Mouse (Mus musculus): ENCODE data around the gene Aaas. TPM values are rescaled to one million over a fixed set of nuclear protein-coding genes. Genes with fewer than 3 reads are reported as not detected.

Aaas gene
- polyA plus RNA-seq (2011; ENCODE audit: insufficient read length, low read depth, missing spikeins) = 107 and 109 TPM in 2 replicates

GRCm38 (mm10) chr15:102350138-102350941, at the start of gene Aaas:
Gene Aaas (minus strand): TSS chr15:102350771.
- Histone ChIP-seq H3K4me1 (ENCODE audit: control insufficient read depth, insufficient read depth, low read length) (peaks cover 9% of the 10 kb centered on the region; the same call in 1 of the 2 replicates), H3K27ac (ENCODE audit: insufficient read depth, low read length) (peak within 1 kb of the TSS; percentile 71), H3K4me3 (ENCODE audit: insufficient read depth, low read length) (peak within 1 kb of the TSS; percentile 90)
- TF ChIP-seq POLR2A (IDR thresholded peaks at IDR 0.05; ENCODE audit: low read depth, low read length) (peak; percentile 69), CTCF (IDR thresholded peaks at IDR 0.05; ENCODE audit: borderline replicate concordance, insufficient read depth, low read length) (peak; percentile 88)

- Histone ChIP-seq H3K4me1 (ENCODE audit: control insufficient read depth, insufficient read depth, low read length) (peaks cover 11% of the 10 kb centered on the region; the same call in 1 of the 2 replicates), H3K4me3 (ENCODE audit: insufficient read depth, low read length) (peak overlapping the region; percentile 28), H3K27ac (ENCODE audit: insufficient read depth, low read length) (peak overlapping the region; percentile 42)
- TF ChIP-seq CTCF (IDR thresholded peaks at IDR 0.05; ENCODE audit: borderline replicate concordance, insufficient read depth, low read length) = no peak
- TF ChIP-seq POLR2A (IDR thresholded peaks at IDR 0.05; ENCODE audit: low read depth, low read length) = peak; percentile 70
These were observed 49.0 kb upstream of the Aaas start for GRCm38 (mm10) chr15:102399229-102400221.

GRCm38 (mm10) chr15:102398629-102399028, 48.1 kb upstream of the Aaas start:
- Histone ChIP-seq H3K4me3 (ENCODE audit: insufficient read depth, low read length) (no peak overlapping the region), H3K4me1 (ENCODE audit: control insufficient read depth, insufficient read depth, low read length) (peaks cover 11% of the 10 kb centered on the region; the same call in 1 of the 2 replicates), H3K27ac (ENCODE audit: insufficient read depth, low read length) (peak overlapping the region; percentile 2; the same call in 1 of the 2 replicates)
- TF ChIP-seq CTCF (IDR thresholded peaks at IDR 0.05; ENCODE audit: borderline replicate concordance, insufficient read depth, low read length) = no peak

- H3K4me1 ChIP-seq (ENCODE audit: control insufficient read depth, insufficient read depth, low read length) = peaks cover 7% of the 10 kb centered on the region
- no peak overlapping the region for H3K4me3 ChIP-seq (ENCODE audit: insufficient read depth, low read length)
- TF ChIP-seq POLR2A (IDR thresholded peaks at IDR 0.05; ENCODE audit: low read depth, low read length) = no peak
- TF ChIP-seq CTCF (IDR thresholded peaks at IDR 0.05; ENCODE audit: borderline replicate concordance, insufficient read depth, low read length) = no peak
- H3K27ac ChIP-seq (ENCODE audit: insufficient read depth, low read length) = no peak overlapping the region
These were observed 44.5 kb upstream of the Aaas start for GRCm38 (mm10) chr15:102395061-102395460.

- Histone ChIP-seq H3K4me1 (ENCODE audit: control insufficient read depth, insufficient read depth, low read length) (peaks cover 7% of the 10 kb centered on the region), H3K27ac (ENCODE audit: insufficient read depth, low read length) (no peak overlapping the region), H3K4me3 (ENCODE audit: insufficient read depth, low read length) (no peak overlapping the region)
- TF ChIP-seq CTCF (IDR thresholded peaks at IDR 0.05; ENCODE audit: borderline replicate concordance, insufficient read depth, low read length) (no peak), POLR2A (IDR thresholded peaks at IDR 0.05; ENCODE audit: low read depth, low read length) (no peak)
These were observed 43.0 kb upstream of the Aaas start for GRCm38 (mm10) chr15:102393584-102394014.

GRCm38 (mm10) chr15:102392520-102392919, 41.9 kb upstream of the Aaas start:
- Histone ChIP-seq H3K4me1 (ENCODE audit: control insufficient read depth, insufficient read depth, low read length) (peaks cover 7% of the 10 kb centered on the region), H3K4me3 (ENCODE audit: insufficient read depth, low read length) (no peak overlapping the region), H3K27ac (ENCODE audit: insufficient read depth, low read length) (no peak overlapping the region)
- TF ChIP-seq POLR2A (IDR thresholded peaks at IDR 0.05; ENCODE audit: low read depth, low read length) = no peak
- TF ChIP-seq CTCF (IDR thresholded peaks at IDR 0.05; ENCODE audit: borderline replicate concordance, insufficient read depth, low read length) = no peak

- TF ChIP-seq CTCF (IDR thresholded peaks at IDR 0.05; ENCODE audit: borderline replicate concordance, insufficient read depth, low read length) (no peak), POLR2A (IDR thresholded peaks at IDR 0.05; ENCODE audit: low read depth, low read length) (no peak)
- H3K4me3 ChIP-seq (ENCODE audit: insufficient read depth, low read length) = no peak overlapping the region
- no peak overlapping the region for H3K27ac ChIP-seq (ENCODE audit: insufficient read depth, low read length)
- no peaks in the 10 kb centered on the region; the same call in 1 of the 2 replicates for H3K4me1 ChIP-seq (ENCODE audit: control insufficient read depth, insufficient read depth, low read length)
These were observed 38.4 kb upstream of the Aaas start for GRCm38 (mm10) chr15:102388942-102389341.

GRCm38 (mm10) chr15:102386640-102387039, 36.1 kb upstream of the Aaas start:
- TF ChIP-seq CTCF (IDR thresholded peaks at IDR 0.05; ENCODE audit: borderline replicate concordance, insufficient read depth, low read length) (no peak), POLR2A (IDR thresholded peaks at IDR 0.05; ENCODE audit: low read depth, low read length) (no peak)

GRCm38 (mm10) chr15:102383671-102384070, 33.1 kb upstream of the Aaas start:
- TF ChIP-seq CTCF (IDR thresholded peaks at IDR 0.05; ENCODE audit: borderline replicate concordance, insufficient read depth, low read length) = no peak
- TF ChIP-seq POLR2A (IDR thresholded peaks at IDR 0.05; ENCODE audit: low read depth, low read length) = no peak
- H3K4me1 ChIP-seq (ENCODE audit: control insufficient read depth, insufficient read depth, low read length) = no peaks in the 10 kb centered on the region
- H3K4me3 ChIP-seq (ENCODE audit: insufficient read depth, low read length) = no peak overlapping the region
- H3K27ac ChIP-seq (ENCODE audit: insufficient read depth, low read length) = no peak overlapping the region

More at GRCm38 (mm10) chr15:102386640-102387039, 36.1 kb upstream of the Aaas start:
- Histone ChIP-seq H3K27ac (ENCODE audit: insufficient read depth, low read length) (no peak overlapping the region), H3K4me1 (ENCODE audit: control insufficient read depth, insufficient read depth, low read length) (no peaks in the 10 kb centered on the region), H3K4me3 (ENCODE audit: insufficient read depth, low read length) (no peak overlapping the region)
